Mouse (Mus musculus): Measurements from ENCODE around the gene Cmip.

GRCm38 (mm10) chr8:117263442-117263841 lies 6.6 kb downstream of the Cmip start:
- TF ChIP-seq CTCF (IDR thresholded peaks at IDR 0.05; ENCODE audit: control insufficient read depth, insufficient read depth, insufficient read length) (no peak), USF1 (IDR thresholded peaks at IDR 0.05; ENCODE audit: low read depth) (no peak), MAX (IDR thresholded peaks at IDR 0.05) (no peak)

Measured in C2C12 (cell line).